Mouse (Mus musculus) liver, embryonic 14.5 days (tissue): Measurements from ENCODE around the gene Cpb2. TPM values are rescaled to one million over a fixed set of nuclear protein-coding genes. Genes with fewer than 3 reads are reported as not detected.
A peak's percentile ranks its signal among the peaks of the same experiment; 100 is the strongest.

Experiments used
- ATAC-seq: fragments of 200-750 bp; cut with Nextera tagmentation; 2 replicates; pipeline ENCODE4 v1.8.0; 2017; ENCODE audit warnings: moderate number of reproducible peaks, mild to moderate bottlenecking, moderate library complexity; ENCODE audit not compliant: insufficient read depth
- DNase-seq, 3 experiments: peaks; one replicate each; pipeline ENCODE4 v3.0.0-alpha.2; 2012 to 2013; ENCODE audit warnings: low read depth in 3 of 3, low spot score in 3 of 3
- H3K27ac ChIP-seq: fragments of 300-500 bp; sonication (generic); 2 replicates; pipeline ENCODE4 v1.5.1; 2014; ENCODE audit warnings: moderate library complexity, mild to moderate bottlenecking, control low read depth, inconsistent platforms
- H3K27me3 ChIP-seq: fragments of 300-500 bp; sonication (generic); 2 replicates; pipeline ENCODE4 v1.6.1; 2014; ENCODE audit warnings: mild to moderate bottlenecking, low read length, moderate library complexity; ENCODE audit not compliant: control insufficient read depth, insufficient read depth
- H3K36me3 ChIP-seq: fragments of 300-500 bp; sonication (generic); replicated peaks from 2 replicates; pipeline ENCODE4 v1.6.1; 2014; ENCODE audit warnings: low read depth; ENCODE audit not compliant: control insufficient read depth, insufficient read depth
- H3K4me1 ChIP-seq, 2 experiments: fragments of 200-500 bp in 1 of 2; fragments of 300-500 bp in 1 of 2; sonication (generic) in 1 of 2; replicated peaks; 2 replicates each; pipeline ENCODE4 v1.6.1; 2012 to 2014; ENCODE audit warnings: antibody characterized with exemption in 1 of 2, inconsistent platforms in 1 of 2, low read length in 1 of 2; ENCODE audit not compliant: control insufficient read depth in 2 of 2, insufficient read depth in 2 of 2
- H3K4me2 ChIP-seq: fragments of 300-500 bp; sonication (generic); 2 replicates; pipeline ENCODE4 v1.6.1; 2014; ENCODE audit warnings: low read depth, mild to moderate bottlenecking, control low read depth, moderate library complexity
- H3K4me3 ChIP-seq, 2 experiments: fragments of 200-500 bp in 1 of 2; fragments of 300-500 bp in 1 of 2; sonication (generic) in 1 of 2; 2 replicates each; pipeline ENCODE4 v1.5.1; 2012 to 2014; ENCODE audit warnings: low read depth in 2 of 2, low read length in 2 of 2, mild to moderate bottlenecking in 2 of 2, control low read depth in 1 of 2, inconsistent platforms in 1 of 2, moderate library complexity in 1 of 2; ENCODE audit not compliant: insufficient read depth in 1 of 2
- H3K9ac ChIP-seq: fragments of 300-500 bp; sonication (generic); replicated peaks from 2 replicates; pipeline ENCODE4 v1.6.1; 2014; ENCODE audit warnings: mild to moderate bottlenecking, control low read depth, moderate library complexity
- H3K9me3 ChIP-seq: fragments of 300-500 bp; sonication (generic); 2 replicates; pipeline ENCODE4 v1.6.1; 2016; ENCODE audit warnings: low read length, mixed read lengths; ENCODE audit not compliant: control insufficient read depth
- CTCF ChIP-seq: IDR thresholded peaks from 2 replicates; pipeline ENCODE4 v1.5.1; 2016; ENCODE audit warnings: antibody characterized with exemption, low read depth, control low read depth
- EP300 ChIP-seq: IDR thresholded peaks from 2 replicates; pipeline ENCODE4 v1.6.1; 2016; ENCODE audit warnings: antibody characterized with exemption, low read depth
- WGBS: fragments of 180-500 bp; shearing (Covaris S2); extraction: QIAGEN DNeasy Blood & Tissue Kit; methylation state at CpG from one replicate; pipeline ENCODE4 v1.1.7; 2014; ENCODE audit not compliant: insufficient replicate concordance; 5-methylcytosine and 5-hydroxymethylcytosine counted together
- microRNA-seq: library from miRNA; unstranded; fragments of <30 nt; microRNA quantifications from one replicate; pipeline ENCODE4, GENCODE M21; 2016
- polyA plus RNA-seq, 2 experiments: library from polyadenylated mRNA; depleted of rRNA in 1 of 2; stranded (reverse) in 1 of 2; unstranded in 1 of 2; fragments of >200 nt; fragmentation: Nextera tagmentation in 1 of 2; extraction: Ambion mirVana in 1 of 2; gene quantifications; 2 replicates each; pipeline versions ENCODE4 v1.2.1 to v1.2.3; 2012 to 2014

Cpb2 gene
- polyA plus RNA-seq, 2 experiments: 62.1 to 93.5 TPM

- Histone ChIP-seq H3K4me1 (0 out of 4 replicates have a peak, but pooled peaks cover 0 to 1% of the 10 kb centered on the region in 2 experiments), H3K27me3 (no peaks in the 10 kb centered on the region), H3K36me3 (peaks cover 8% of the 10 kb centered on the region), H3K4me3 (no peak overlapping the region), H3K27ac (no peak overlapping the region), H3K9me3 (no peaks in the 10 kb centered on the region), H3K9ac (no peak overlapping the region), H3K4me2 (no peak overlapping the region)
- WGBS: 33% methylated on average over 5 of the region's 5 CpGs
- TF ChIP-seq EP300: no peak
- TF ChIP-seq CTCF: no peak
- ATAC-seq (no peak), DNase-seq (no peak)
Measured at GRCm38 (mm10) chr14:75320269-75320668, 78.2 kb downstream of the Cpb2 start.

- Histone ChIP-seq H3K27ac (no peak overlapping the region), H3K4me2 (no peak overlapping the region), H3K4me3 (no peak overlapping the region), H3K4me1 (0 out of 4 replicates have a peak, but pooled peaks cover 0 to 1% of the 10 kb centered on the region in 2 experiments), H3K9me3 (no peaks in the 10 kb centered on the region), H3K9ac (no peak overlapping the region), H3K36me3 (peaks cover 8% of the 10 kb centered on the region), H3K27me3 (no peaks in the 10 kb centered on the region)
- TF ChIP-seq CTCF (no peak), EP300 (no peak)
- DNase-seq (no peak), ATAC-seq (no peak)
- WGBS: 92% methylated on average over 32 of the region's 32 CpGs
Measured at GRCm38 (mm10) chr14:75323354-75323753, 81.3 kb downstream of the Cpb2 start.

- TF ChIP-seq CTCF (no peak), EP300 (no peak)
- DNase-seq (no peak), ATAC-seq (no peak)
- Histone ChIP-seq H3K27me3 (no peaks in the 10 kb centered on the region), H3K27ac (no peak overlapping the region), H3K4me3 (no peak overlapping the region), H3K4me1 (no peaks in the 10 kb centered on the region), H3K36me3 (peaks cover 26% of the 10 kb centered on the region), H3K9ac (no peak overlapping the region), H3K9me3 (no peaks in the 10 kb centered on the region), H3K4me2 (no peak overlapping the region)
- WGBS: 50% methylated on average over 8 of the region's 8 CpGs
Measured at GRCm38 (mm10) chr14:75328062-75328461, 86.0 kb downstream of the Cpb2 start.

- ATAC-seq (no peak), DNase-seq (no peak)
- 73% methylated on average over 6 of the region's 6 CpGs for WGBS
- Histone ChIP-seq H3K4me1 (no peaks in the 10 kb centered on the region), H3K4me3 (no peak overlapping the region), H3K36me3 (peaks cover 22% of the 10 kb centered on the region), H3K4me2 (no peak overlapping the region), H3K9ac (no peak overlapping the region), H3K27ac (no peak overlapping the region), H3K9me3 (no peaks in the 10 kb centered on the region), H3K27me3 (no peaks in the 10 kb centered on the region)
- TF ChIP-seq CTCF (peak; percentile 77), EP300 (no peak)
Measured at GRCm38 (mm10) chr14:75330621-75331020, 88.5 kb downstream of the Cpb2 start.

Small RNA genes lying within 50 kb of the gene (microRNA-seq; reads per million reads assigned to microRNA genes)
- gene Gm44482: not detected

Other genes starting within 250 kb of the Cpb2 start
- gene Rubcnl, start 226.3 kb upstream of the Cpb2 start, polyA plus RNA-seq (2012; rRNA removed): 0.12 and 0.21 TPM in 2 replicates
- 0.09 and 0.15 TPM in 2 replicates for gene Rubcnl, start 226.3 kb upstream of the Cpb2 start, polyA plus RNA-seq (2014; fragmentation: Nextera tagmentation; extraction: Ambion mirVana)
- gene Lrrc63, start 111.4 kb upstream of the Cpb2 start, polyA plus RNA-seq (2012; rRNA removed): 0.01 and 0.03 TPM in 2 replicates
- 0.10 TPM in 1 of 2 replicates, not detected in the other for gene Lrrc63, start 111.4 kb upstream of the Cpb2 start, polyA plus RNA-seq (2014; fragmentation: Nextera tagmentation; extraction: Ambion mirVana)
- 6.7 and 10.4 TPM in 2 replicates for gene Lcp1, start 111.2 kb upstream of the Cpb2 start, polyA plus RNA-seq (2012; rRNA removed)
- 31.8 and 35.8 TPM in 2 replicates for gene Lcp1, start 111.2 kb upstream of the Cpb2 start, polyA plus RNA-seq (2014; fragmentation: Nextera tagmentation; extraction: Ambion mirVana)
- 5.2 and 8.1 TPM in 2 replicates for gene Zc3h13, start 42.1 kb downstream of the Cpb2 start, polyA plus RNA-seq (2012; rRNA removed)
- gene Zc3h13, start 42.1 kb downstream of the Cpb2 start, polyA plus RNA-seq (2014; fragmentation: Nextera tagmentation; extraction: Ambion mirVana): 9.2 and 11.3 TPM in 2 replicates
- 0.15 and 0.17 TPM in 2 replicates for gene Siah3, start 213.7 kb downstream of the Cpb2 start, polyA plus RNA-seq (2012; rRNA removed)
- 0.09 and 0.18 TPM in 2 replicates for gene Siah3, start 213.7 kb downstream of the Cpb2 start, polyA plus RNA-seq (2014; fragmentation: Nextera tagmentation; extraction: Ambion mirVana)